Mouse (Mus musculus) inflammation-experienced regulatory T-cells, adult 6 months (primary cell): Measurements from ENCODE around the gene Sec63. TPM values are rescaled to one million over a fixed set of nuclear protein-coding genes. Genes with fewer than 3 reads are reported as not detected.

Source experiments
- ATAC-seq: one replicate; pipeline ENCODE4 v1.8.0; 2017
- polyA plus RNA-seq, 3 experiments: library from polyadenylated mRNA; unstranded; fragments of 100-300 nt; shearing (Covaris generic); gene quantifications; one replicate each; pipeline ENCODE4 v1.2.1; 2017

Sec63 gene
- polyA plus RNA-seq, 3 experiments from 2014 or later, result 11.8 to 23.6 (median 20.0) TPM

DNA sequence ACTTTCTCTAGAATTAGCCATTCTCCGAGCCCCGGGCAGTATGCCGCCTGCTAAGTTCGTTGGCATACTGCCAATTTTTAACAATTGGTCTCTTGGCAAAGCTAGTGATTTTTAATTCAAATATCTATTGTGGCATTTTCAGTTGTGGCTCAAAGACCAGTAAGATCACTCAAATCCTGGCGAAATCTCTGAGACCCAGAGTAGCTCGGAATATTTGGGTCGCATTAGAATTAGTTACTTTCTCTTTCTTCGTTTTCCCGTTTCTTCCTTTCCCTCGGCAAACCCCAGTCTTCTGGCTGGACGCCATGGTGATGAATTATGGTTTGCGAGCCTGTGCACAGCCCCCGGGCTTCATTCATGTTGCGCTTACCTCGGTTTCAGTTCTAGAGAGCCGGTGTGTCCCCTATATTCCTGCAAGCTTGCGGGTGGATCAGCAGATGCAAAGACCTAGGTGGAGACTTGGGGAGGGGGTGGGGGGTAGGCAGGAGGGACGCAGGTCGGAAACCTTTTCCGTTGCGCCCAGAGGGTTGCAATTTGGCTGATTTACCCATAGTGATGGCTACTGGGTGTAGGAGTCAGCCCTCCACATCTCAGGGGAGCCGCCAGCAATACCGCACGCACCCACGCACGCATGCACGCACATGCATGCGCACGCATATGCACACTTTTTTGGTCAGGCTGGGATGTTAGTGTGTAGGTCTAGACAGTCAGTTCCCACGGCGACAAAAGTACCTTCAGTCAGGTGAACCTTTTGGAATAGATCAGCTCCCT lies 102.5 kb downstream of the Sec63 start:
- no peak for ATAC-seq

- ATAC-seq, result no peak
Measured at GRCm38 (mm10) chr10:42864696-42865095, 103.4 kb downstream of the Sec63 start.

GRCm38 (mm10) chr10:42868416-42868815 lies 107.1 kb downstream of the Sec63 start:
- no peak for ATAC-seq

DNA sequence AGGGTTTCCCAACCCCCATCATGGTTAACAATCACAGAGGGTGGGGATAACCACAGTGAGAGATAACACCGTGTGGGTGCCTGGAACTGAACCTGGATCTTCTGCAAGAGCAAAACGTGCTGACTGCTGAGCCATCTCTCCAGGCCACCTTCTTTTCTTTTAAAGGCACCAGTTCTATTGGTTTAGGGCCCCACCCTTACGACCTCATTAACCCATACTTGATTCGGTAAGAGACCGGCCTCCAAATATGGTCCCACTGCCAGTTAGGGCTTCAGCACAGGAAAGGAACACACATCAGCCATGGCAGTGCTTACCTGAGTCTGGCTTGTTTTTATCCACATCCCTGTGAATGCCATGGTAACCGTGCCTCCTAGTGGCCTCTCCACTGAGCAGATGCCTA lies 108.2 kb downstream of the Sec63 start:
- no peak for ATAC-seq

- no peak for ATAC-seq
Measured at GRCm38 (mm10) chr10:42872269-42873010, 111.1 kb downstream of the Sec63 start.

DNA sequence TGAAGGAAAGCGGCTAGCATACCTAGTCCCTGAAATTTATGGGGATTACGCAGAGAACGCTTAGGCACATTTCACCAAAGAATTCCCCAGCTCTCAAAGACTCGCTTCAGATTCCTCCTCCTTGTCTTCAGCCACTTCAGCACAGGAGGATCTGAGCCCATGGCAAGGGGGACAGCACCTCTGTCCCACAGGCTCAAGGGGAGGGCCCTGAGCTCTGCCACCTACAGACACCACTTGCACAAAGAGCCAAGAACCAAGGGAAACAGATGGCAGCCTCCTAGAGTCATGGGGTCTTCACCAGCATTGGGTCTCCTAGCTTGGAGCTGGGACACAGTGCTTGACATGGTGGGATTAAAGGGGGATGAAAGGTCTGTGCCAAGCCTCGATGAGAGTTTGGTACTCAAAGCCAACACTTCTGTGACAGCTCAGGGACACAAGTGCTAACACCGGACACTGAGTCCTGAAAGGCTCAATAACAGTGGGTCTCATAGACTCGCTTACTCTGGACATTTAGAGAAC lies 111.8 kb downstream of the Sec63 start:
- ATAC-seq, result no peak

DNA sequence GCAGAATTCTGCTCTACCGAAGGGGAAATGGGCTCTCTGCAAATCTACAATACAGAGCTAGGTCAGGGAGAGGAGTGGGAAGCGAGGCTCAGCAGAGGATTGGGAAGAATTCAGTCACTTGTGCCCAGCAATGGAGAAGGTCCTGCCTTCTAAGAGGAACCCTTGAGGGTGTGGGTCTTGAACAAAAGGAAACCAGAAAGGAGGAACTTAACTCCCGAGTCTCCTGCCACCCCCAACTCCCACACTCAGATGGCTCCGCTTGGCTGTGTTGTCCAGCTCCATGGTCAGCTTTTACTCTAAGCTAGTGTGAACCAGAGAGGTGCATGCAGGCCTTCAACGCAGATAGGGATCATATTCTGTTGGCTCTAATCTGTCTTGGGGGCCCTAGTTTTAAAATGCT lies 114.9 kb downstream of the Sec63 start:
- ATAC-seq, result no peak

DNA sequence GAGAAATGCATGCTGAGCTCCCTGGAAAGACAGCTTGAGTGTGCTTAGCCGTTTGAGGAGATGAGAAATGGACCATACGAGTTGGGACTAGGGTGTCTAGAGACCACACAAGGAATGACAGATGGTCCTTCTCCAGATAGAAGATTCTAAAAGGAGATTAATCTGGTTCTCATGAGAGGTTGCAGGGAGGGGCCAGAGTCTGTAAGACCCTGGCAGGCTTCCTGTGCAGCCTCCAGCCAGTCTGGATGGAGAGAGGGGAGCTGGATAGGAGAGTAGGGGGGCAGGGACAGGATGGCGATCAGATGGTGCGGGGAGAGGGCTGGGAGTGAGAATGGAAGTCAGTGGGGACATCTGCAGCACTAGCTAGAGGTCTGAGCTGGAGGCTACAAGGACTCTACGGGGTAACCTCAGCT lies 118.0 kb downstream of the Sec63 start:
- no peak for ATAC-seq

GRCm38 (mm10) chr10:42879682-42880081 lies 118.4 kb downstream of the Sec63 start:
- no peak for ATAC-seq

Other genes starting within 250 kb of the Sec63 start
- gene Nr2e1, start 177.9 kb upstream of the Sec63 start, polyA plus RNA-seq, result not detected
- gene Ostm1, start 177.7 kb upstream of the Sec63 start, polyA plus RNA-seq, result 10 to 100 TPM; 34.7 to 46.2 (median 41.6) TPM
- gene Scml4, start 98.9 kb downstream of the Sec63 start, polyA plus RNA-seq, result 10 to 100 TPM; 14.0 to 48.5 (median 47.5) TPM